Mouse (Mus musculus): ENCODE measurements around the gene Ptgfrn.

Gene Ptgfrn

DNA sequence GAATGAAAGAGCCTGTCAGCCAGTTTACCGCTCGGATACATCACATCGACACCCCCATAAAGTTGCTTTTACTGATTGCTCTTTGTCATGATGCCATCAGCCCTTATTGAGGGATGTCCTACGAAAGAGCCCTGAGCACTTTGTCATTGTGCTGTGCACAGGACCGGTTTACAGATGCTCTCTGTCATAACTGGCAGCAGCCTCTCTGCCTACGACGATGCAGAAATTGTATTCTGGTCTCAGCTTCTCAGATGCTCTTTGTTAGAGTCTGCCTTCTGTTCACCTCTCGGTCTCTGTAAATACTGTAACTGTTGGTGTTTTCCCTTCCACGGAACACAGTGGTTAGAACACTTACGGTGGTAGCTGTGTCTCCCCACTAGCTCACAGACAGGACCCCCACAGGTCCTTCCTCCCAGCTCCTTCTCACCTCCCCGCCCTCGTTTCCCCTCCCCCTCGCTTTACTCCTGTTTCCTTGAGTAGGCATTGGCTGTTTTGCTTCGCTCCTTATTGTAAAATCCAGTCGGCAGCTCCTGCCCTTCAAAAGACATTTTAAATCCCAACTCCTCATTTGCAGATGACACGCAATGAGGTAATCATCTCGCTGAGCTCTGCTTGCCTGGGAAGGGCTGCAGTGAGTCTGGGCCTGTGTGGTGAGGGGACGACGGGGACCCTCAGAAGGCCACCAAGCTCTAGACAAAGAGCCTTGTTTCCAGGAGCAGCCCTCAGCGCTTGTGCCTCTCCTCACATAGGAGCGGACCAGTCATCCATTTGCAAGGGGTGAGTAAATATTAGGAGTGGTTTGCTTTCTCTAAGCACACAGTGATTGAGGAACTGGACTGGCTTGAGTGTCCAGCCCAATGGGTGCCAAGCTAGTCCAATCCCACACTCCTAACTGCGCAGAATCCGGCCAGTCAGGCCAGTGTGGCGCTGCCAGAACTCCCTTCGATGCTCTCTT, 6.6 kb upstream of the Ptgfrn start:
- WGBS = 46% methylated on average over 25 of the region's 25 CpGs

DNA sequence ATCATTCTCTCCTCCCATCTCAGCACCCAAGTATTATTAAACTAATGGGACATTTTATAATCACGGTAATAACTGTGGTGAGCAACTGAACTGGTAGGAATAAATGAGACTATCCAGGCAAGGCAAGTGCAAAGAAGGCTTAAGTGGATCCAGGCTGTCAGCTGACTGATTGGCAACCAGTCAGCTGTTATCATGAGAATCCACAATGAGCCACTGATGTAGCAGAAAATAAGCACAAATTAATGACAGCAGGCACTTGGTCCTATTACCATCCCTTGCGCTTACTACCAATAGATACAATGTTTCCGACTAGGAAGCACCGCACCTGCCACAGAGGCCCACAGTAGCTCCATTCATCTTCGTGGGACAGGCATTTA, 2.4 kb upstream of the Ptgfrn start:
- WGBS = 92% methylated on average over 5 of the region's 5 CpGs

DNA sequence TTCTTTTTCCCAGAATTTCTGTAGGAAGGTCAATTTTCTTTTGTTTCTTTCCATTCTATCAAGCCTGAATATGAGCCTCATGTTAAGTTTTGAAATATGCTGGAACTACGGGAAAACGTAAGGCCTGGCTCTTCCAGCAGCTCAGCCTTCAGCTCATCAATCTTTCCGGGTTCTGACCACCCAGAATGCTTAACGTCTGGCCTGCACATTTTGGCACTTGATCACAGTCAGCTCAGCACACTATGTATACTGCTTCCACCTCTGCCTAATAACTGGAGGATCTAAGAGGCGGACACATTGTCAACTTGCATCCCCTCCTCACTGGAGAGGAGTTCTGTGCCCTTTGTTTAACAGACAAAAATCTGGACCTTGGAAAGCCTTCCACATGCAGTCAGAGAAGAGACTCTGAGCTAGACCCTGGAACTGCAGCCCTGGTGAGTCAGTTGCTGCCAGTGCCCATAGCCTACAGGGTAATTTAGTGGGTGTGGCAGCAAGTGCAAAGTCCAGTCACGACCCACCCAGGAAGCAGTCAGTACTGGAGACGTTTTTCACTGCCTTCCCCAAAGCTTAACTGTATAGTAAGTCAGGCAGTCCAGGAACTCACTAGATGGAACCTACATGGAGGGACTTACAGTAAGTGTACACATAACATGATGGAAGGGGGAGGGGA, 1.9 kb upstream of the Ptgfrn start:
- WGBS = 75% methylated on average over 7 of the region's 7 CpGs

DNA sequence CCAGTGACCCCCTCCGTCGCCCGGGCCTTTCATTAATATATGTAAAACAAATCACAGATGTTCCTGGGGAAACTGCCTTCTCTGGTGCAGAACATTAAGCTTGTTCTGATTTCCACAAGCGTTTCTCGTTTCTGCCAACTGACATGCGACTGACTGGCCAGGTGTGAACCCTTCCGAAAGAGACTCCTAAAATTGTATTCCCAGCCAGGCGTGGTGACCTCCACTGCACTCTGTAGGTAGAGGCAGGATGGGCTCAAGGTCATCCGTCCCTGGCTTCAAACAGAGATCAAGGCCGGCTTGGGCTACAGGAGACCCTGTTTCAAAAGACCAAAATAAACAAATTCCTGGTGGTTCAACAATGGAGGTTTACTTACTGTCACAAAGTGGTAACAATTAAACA, 1.2 kb upstream of the Ptgfrn start:
- 75% methylated on average over 10 of the region's 10 CpGs for WGBS

DNA sequence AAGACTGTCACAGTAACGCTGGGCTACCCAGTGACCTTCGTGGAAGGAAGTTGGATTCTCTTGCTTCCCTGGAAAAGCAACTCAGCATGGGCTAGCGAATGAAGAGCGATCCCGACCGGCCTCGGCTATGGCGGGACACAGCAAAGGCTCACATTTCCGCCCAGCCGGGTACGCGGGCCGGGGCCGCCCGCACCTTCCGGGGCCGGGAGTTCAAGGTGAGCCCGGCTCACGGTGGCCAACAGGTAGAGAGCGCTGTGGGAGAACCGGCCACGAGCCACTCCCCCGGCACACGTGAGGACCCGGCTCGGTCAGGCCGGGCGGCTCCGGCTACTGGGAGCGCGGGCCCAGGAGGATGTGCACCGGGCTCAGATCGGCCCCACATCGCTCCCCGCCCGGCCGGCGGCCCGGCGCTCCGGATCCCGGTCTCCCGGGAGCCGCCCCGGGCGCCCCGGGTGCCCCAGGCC, 488 bp downstream of the Ptgfrn start:
- under 1% methylated on average over 47 of the region's 47 CpGs for WGBS

DNA sequence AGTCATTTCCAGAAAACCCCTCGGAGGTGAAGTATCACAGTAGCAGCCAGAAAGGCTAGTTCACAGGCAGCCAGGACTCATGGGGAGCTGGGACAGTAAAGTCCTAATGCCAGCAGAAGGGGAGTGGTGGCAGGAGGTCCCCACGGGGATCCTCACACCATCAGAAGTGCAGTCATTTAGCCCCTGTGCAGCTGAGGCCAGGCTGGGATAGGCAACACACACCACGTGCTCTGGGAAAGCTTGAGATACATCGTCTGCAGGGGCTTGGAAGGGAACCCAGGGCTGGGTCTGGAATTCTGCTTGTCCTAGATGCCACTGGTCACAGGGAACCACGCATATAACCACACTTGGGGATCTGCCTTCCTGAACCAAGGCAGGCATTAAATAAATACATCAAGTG, 1.2 kb downstream of the Ptgfrn start:
- 58% methylated on average over 5 of the region's 5 CpGs for WGBS

DNA sequence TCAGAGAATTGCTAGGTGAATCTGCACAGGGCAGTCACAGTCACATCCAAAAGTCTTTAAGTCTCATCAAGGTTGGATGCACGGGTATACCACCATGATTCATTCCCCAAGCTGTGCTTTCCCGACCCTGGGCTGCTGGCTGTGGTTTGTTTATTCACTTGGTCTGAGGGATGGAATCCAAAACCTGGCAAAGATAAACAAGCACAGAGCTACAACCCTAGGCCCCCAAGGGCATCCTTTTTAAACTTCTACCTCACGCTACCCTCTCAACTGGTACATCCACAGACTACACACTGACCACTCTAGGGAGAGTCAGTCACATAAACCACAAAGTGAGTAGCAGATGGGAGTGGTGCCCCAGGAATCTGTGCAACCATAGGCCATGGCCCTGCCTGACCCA, 1.8 kb downstream of the Ptgfrn start:
- WGBS = 77% methylated on average over 3 of the region's 3 CpGs

DNA sequence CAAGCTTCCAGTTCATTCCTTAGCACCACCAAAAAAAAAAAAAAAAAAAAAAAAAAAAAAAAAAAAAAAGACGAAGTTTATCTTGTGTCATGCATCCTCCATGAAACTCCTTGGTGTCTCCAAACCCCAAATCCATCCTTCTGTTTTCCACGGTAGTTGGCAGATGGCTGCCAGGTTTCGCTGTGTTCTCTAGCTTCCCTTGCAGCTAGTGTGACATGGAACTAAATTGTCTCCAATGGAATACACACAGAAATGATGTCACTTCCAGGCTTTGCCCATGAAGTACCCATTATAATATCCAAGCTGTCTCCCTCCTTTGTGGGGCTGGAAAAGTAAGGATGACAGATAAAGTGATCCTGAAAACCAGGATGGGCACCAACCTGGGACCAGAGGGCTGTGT, 3.8 kb downstream of the Ptgfrn start:
- WGBS = 47% methylated on average over 3 of the region's 3 CpGs

DNA sequence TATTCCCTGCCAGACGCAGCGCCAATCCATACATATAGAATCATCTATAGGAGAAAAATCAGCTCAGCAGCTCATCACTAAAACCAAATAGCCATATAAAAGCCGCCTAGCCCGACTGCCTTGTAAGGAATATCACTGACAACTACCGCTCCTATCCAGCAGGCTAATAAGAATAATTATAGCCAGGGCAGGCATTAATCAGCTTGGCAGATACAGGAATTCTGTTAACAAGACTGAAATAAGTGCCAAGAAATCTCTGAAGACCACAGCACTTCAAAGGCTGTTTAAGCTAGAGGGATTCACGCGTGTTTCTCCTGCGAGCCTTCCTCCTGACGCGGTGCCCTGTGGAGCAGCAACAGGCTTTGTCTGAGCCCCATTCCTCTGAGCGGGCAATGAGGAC, 4.6 kb downstream of the Ptgfrn start:
- 63% methylated on average over 11 of the region's 11 CpGs for WGBS

DNA sequence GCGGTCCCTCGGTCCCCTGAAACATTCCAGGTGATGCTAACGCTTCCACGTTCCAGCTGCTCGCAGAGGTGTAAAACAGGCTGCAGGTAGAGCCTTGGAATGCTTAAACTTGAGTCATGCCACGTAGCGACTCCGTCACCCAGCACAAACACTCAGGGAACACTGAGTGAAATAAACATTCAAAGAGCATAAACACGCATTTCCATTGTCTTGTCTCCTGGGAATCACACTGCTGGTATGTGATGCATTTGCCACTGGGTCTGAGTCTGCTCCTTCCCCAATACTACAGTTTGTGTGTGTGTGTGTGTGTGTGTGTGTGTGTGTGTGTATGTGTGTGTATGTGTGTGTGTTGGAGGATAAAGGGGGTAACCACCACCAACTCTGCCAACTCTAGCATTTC, 5.2 kb downstream of the Ptgfrn start:
- 77% methylated on average over 9 of the region's 9 CpGs for WGBS

DNA sequence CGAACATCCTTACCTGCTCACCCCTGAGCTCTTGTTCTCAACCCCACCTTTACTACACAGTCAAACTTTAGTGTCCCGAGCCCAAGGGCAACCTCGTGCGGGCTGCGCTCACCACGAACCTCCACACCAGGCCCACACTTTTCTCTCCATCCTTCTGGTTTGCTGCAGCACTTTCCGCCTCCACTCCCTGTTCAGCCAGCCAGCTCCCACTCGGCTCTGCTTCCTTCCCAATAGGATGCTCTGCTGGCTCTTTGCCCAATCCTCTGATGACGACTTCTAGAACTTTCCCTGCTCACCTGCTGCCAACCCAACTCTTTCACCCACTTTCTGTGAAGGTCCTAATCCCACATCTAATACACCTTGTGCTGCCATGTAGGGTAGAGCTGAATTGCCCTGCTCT, 6.3 kb downstream of the Ptgfrn start:
- 43% methylated on average over 9 of the region's 9 CpGs for WGBS

DNA sequence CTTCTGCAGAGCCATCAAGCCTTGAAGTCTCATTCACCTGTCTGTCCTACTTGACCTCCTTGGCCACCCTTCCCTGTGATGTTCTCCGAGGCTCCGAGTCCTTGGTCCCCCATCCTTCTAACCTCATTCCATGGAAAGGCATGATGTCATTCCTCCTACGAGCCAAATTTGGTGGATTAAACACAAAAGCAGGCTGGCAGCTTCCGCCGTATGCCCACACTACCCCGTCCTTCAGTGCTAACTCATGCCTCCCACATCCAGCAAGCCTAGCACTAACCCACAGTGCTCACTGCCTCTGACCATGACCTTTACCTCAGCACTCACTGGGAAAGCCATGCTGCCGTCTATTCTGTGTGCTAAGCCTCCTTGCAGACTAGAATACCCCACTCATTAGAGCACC, 8.0 kb downstream of the Ptgfrn start:
- WGBS = 41% methylated on average over 7 of the region's 7 CpGs

DNA sequence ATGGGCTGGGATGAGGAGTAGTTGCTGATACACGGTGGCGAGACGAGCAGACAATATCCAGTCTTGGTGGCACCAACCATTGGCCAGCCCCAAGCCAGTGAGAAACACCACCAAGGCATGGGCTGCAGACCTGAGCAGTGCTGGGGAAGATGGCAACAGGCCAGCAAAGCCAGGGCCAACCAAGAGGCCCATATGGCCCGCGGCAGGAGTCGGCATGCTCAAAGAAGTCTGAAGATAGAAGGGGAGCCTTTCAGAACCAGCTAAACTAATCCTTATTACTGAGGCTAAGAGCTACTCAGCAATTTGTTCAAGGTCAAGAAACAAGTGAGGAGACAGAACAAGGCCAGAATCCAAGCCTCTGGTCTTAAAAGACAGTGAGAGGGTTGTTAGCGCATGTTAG, 8.9 kb downstream of the Ptgfrn start:
- WGBS = 79% methylated on average over 7 of the region's 7 CpGs

DNA sequence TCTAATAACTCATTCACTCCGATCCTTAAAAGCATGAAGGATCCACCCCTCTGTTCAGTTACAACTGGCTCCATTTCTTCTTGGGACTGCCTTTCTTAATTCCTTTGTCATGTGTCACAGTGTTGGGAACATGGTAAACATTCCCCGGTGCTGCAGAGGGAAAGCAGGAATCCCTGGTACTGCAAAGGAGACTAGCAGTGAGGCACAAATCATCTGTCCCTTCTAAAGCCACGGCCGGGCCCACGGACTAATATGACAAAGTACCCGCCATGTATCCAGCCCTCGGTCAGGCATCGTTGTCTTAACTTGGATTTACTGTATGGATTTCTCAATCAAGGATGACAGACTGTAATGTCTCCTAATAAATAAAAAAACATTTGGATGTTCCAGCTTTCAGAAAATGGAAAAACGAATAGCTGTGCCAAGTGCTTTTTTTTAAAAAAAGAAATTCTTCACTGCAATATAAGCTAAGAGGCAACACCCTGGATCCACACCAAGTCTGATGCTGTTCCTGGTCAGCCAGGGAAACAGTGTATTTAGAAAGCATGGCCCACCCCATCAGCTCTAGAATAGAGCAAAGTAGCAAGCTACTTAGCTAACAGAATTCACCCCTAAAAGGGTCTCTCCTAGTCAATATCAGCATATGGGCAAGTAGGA, 10.2 kb downstream of the Ptgfrn start:
- WGBS = 81% methylated on average over 9 of the region's 9 CpGs

DNA sequence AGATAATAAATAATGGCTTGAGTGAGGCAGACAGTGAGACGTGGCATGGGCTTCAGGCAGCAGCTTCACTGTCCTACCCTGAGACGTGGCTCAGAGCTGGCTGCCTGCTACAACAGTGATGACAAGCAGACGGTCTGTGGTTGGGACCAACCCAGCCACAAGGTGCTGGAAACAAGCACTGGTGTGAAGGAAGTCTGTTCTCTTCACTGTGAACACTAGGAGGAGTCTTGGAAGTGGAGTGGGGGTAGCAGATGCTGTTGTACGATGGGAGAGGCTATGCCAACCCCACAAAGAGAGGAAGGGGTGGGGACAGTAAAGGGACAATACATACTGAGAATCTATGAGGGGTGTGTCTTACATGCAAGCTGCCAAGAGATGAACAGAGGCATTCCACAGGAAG, 12.0 kb downstream of the Ptgfrn start:
- WGBS = 28% methylated on average over 4 of the region's 4 CpGs

DNA sequence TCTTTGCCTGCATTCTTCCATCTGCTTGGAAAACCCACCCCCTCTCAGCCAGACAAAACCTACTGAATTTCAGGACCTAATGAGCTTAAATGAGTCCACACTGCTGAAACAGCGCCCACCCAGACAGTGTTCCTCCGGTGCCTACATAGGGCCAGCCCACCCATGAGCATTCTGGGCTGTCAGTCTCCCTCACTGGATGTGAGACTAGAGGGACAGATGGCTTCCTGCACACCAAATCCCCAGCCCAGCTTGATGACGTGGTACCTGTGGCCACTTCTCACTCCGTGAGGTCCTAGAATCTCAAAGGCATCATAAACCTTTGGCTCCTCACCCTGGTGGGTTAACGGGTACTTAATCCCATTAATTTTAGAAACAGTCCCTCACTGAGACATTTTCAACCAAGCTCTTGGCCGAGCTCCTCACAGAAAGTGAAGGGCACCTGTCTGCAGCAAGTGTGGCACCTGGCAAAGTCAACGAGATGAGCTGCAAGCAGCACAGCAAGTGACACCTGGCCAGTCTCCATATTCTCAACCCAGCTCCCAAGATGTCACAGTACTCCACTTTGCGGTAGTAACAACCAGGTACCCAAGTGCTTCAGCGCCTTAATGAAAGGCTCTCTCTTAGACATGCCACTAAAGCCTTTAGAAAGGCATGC, 12.8 kb downstream of the Ptgfrn start:
- 56% methylated on average over 9 of the region's 9 CpGs for WGBS

DNA sequence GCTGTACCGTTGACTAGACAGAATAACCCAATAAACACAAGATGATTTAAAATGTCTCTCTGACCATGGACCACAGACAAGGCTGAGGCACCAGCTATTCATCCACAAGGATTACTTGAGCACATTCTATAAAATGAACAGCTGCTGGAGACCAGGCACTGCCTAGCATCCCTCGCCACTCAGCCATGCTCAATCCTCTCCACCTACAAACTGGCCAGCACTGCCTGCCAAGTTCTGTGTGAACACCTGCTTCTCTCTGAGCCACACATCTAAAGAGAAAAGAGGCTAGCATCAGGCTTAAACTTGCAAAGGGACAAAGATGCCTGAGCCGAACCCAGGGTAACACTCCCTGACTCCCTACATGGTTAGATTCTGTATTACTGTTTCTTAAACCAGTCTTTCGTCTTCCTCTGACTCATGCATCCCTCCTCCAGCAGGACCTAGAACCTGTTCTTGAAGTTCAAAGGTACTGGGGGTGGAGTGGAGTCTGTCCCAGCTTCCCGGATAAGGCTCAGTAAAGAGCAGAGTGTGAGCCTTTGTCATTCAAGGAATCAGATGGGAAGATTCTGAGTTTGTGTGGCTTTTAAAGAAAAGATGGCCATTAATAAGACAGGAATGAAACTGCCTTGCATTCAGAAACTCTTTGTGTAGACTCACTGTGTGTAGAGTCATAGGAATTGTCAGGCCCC, 14.2 kb downstream of the Ptgfrn start:
- WGBS = 55% methylated on average over 5 of the region's 5 CpGs

DNA sequence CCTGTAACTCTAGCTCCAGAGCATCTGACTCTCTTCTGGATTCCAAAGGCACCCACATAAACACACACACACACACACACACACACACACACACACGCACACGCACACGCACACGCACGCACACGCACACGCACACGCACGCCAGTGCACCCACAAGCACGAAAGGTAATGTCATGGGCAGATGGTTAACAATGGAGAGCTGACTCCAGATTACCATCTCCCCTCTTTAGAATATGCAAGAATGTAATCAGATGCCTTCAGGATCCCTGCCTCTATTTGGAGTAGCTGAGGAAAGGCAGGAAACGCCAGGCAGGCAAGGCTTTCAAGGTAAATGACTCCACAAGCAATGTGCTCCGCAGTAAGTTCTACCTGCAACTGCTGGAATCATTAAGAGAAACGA, 17.9 kb downstream of the Ptgfrn start:
- 93% methylated on average over 13 of the region's 13 CpGs for WGBS

DNA sequence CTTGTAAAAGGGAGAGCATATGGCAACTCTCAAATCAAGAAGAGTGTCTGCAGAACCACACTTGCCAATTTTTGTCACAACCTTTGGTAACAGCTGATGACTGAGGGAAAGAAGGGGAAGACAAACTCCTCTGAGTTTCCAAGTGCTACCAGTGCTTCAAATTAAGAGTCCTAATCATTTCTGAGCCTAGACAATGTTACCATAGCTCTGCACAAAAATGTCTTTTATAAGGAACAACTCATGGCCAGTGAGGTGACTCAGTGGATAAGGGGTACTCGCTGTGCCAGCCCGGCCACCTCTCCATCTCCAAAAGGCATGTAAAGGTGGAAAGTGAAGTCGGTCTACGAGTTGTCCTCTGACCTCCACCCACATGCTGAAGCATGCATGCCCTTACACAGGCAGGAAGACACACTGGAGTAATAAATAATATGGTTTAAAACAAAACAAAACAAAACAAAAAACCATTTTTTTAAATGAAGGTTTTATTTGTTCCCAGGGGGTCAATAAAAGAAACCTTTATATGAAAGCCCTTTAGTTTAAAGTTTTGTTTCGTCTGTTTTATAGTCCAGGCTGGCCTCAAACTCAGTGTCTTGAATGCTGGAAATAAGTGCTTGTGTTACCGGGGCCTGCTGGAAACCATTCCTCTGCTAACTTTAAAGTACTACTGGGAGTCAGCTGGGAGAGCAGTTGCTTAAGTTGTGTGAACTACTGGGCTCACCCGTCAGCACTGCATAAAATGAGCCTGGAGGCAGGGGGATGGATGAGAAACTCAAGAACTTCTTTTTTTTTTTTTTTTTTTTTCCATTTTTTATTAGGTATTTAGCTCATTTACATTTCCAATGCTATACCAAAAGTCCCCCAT, 23.3 kb downstream of the Ptgfrn start:
- WGBS = 84% methylated on average over 7 of the region's 7 CpGs

DNA sequence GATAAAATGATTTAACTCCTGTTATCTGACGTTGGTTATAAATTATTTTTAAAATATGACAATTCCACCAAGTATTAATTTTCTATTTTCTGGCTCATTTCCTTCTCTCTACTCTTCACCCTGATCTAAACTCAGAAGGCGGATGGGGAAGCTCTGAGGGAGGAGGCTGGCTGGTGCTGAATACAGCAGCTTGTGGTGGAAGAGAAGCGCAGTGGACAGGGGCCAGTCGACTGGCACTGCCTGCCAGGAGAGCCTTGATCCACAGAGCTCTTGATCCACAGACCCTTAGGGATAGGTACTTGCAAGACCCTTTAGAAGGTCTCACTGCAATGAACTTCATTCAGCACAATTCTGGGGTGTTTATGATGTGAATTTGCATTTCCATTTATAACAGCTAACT, 29.2 kb downstream of the Ptgfrn start:
- 72% methylated on average over 4 of the region's 4 CpGs for WGBS

DNA sequence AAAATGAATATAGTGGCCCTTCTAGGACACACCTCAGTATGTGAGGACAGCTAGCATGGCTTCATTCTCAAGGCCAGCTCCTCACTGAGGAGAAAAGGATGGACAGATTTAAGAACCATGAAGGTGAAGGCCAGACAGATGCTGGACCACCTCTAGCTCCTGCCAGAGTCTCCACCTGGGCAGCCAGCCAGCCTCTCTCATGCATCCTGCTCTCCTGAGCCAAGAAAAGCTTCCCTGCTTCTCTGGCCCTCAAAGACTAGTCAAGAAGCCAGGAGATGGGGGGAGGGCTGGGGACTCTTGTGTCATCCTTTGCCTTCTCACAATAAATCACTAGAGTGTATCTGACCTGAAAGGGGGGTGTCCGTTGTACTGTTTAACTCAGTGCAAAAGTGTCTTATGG, 31.7 kb downstream of the Ptgfrn start:
- WGBS = 83% methylated on average over 1 of the region's 1 CpGs
